Mouse (Mus musculus) neural tube, embryonic 15.5 days (tissue): ENCODE data around the gene Ubxn6. TPM values are rescaled to one million over a fixed set of nuclear protein-coding genes. Genes with fewer than 3 reads are reported as not detected.
"Not testable (repeated sequence)": the region's sequence is repeated elsewhere in the genome, so short reads cannot be mapped to it uniquely, and the experiment has no call there.

Experiments
- ATAC-seq: fragments of 200-750 bp; cut with Nextera tagmentation; 2 replicates; pipeline ENCODE4 v1.8.0; 2017; ENCODE audit warnings: mild to moderate bottlenecking, moderate TSS enrichment, moderate library complexity; ENCODE audit not compliant: low FRiP score
- H3K27ac ChIP-seq: fragments of 300-500 bp; sonication (generic); replicated peaks from 2 replicates; pipeline ENCODE4 v1.5.1; 2015; ENCODE audit warnings: mild to moderate bottlenecking, inconsistent platforms
- H3K27me3 ChIP-seq: fragments of 300-500 bp; sonication (generic); replicated peaks from 2 replicates; pipeline ENCODE4 v1.6.1; 2015; ENCODE audit warnings: inconsistent platforms
- H3K36me3 ChIP-seq: fragments of 300-500 bp; sonication (generic); 2 replicates; pipeline ENCODE4 v1.6.1; 2015; ENCODE audit warnings: inconsistent platforms
- H3K4me1 ChIP-seq: fragments of 300-500 bp; sonication (generic); 2 replicates; pipeline ENCODE4 v1.6.1; 2015; ENCODE audit warnings: inconsistent platforms
- H3K4me2 ChIP-seq: fragments of 300-500 bp; sonication (generic); 2 replicates; pipeline ENCODE4 v1.6.1; 2015; ENCODE audit warnings: inconsistent platforms, mild to moderate bottlenecking, moderate library complexity
- H3K4me3 ChIP-seq: fragments of 300-500 bp; sonication (generic); replicated peaks from 2 replicates; pipeline ENCODE4 v1.5.1; 2015; ENCODE audit warnings: mild to moderate bottlenecking, inconsistent platforms
- H3K9ac ChIP-seq: fragments of 300-500 bp; sonication (generic); replicated peaks from 2 replicates; pipeline ENCODE4 v1.6.1; 2015; ENCODE audit warnings: mild to moderate bottlenecking, inconsistent platforms
- H3K9me3 ChIP-seq: fragments of 300-500 bp; sonication (generic); replicated peaks from 2 replicates; pipeline ENCODE4 v1.6.1; 2016; ENCODE audit warnings: inconsistent platforms
- WGBS: fragments of 180-500 bp; shearing (Covaris S2); methylation state at CpG from one replicate; pipeline ENCODE4 v1.1.7; 2015; ENCODE audit warnings: mixed read lengths; 5-methylcytosine and 5-hydroxymethylcytosine counted together
- polyA plus RNA-seq: library from polyadenylated mRNA; unstranded; fragments of >200 nt; fragmentation: Nextera tagmentation; extraction: Ambion mirVana; gene quantifications from 2 replicates; pipeline ENCODE4 v1.2.1, GENCODE M21; 2015

Ubxn6 gene
- polyA plus RNA-seq, 1 experiment from 2014 or later = 79.4 TPM

- Histone ChIP-seq H3K4me1 (no peaks in the 10 kb centered on the region), H3K36me3 (no peaks in the 10 kb centered on the region), H3K9me3 (no peaks in the 10 kb centered on the region), H3K4me2 (no peak overlapping the region), H3K4me3 (no peak overlapping the region), H3K9ac (no peak overlapping the region), H3K27ac (no peak overlapping the region), H3K27me3 (no peaks in the 10 kb centered on the region)
- WGBS = 49% methylated on average over 4 of the region's 4 CpGs
- ATAC-seq = no peak
These were observed 35.7 kb upstream of the Ubxn6 start for GRCm38 (mm10) chr17:56110571-56110970.

- ATAC-seq = no peak
- no peaks in the 10 kb centered on the region for H3K36me3 ChIP-seq
- H3K4me3 ChIP-seq = no peak within 1 kb of the TSS
- no peaks in the 10 kb centered on the region for H3K9me3 ChIP-seq
- no peak within 1 kb of the TSS for H3K27ac ChIP-seq
- 56% methylated on average over 10 of the region's 10 CpGs for WGBS
- H3K4me2 ChIP-seq = no peak within 1 kb of the TSS
- H3K9ac ChIP-seq = no peak within 1 kb of the TSS
- no peaks in the 10 kb centered on the region for H3K4me1 ChIP-seq
- H3K27me3 ChIP-seq = no peaks in the 10 kb centered on the region
These were observed 34.6 kb upstream of the Ubxn6 start, which contains the start of gene Plin4 for GRCm38 (mm10) chr17:56109219-56110051. Gene Plin4 (minus strand): TSS chr17:56109803.

- Histone ChIP-seq H3K27ac (no peak overlapping the region), H3K9me3 (no peaks in the 10 kb centered on the region), H3K9ac (no peak overlapping the region), H3K36me3 (peaks cover 5% of the 10 kb centered on the region), H3K4me2 (no peak overlapping the region), H3K4me3 (no peak overlapping the region), H3K4me1 (no peaks in the 10 kb centered on the region), H3K27me3 (no peaks in the 10 kb centered on the region)
- 85% methylated on average over 6 of the region's 6 CpGs for WGBS
- no peak for ATAC-seq
These were observed 33.7 kb upstream of the Ubxn6 start for GRCm38 (mm10) chr17:56108334-56109044.

GRCm38 (mm10) chr17:56107736-56108135 is 32.9 kb upstream of the Ubxn6 start:
- H3K9ac ChIP-seq = no peak overlapping the region
- WGBS = 64% methylated on average over 2 of the region's 2 CpGs

GRCm38 (mm10) chr17:56106981-56107380 is 32.2 kb upstream of the Ubxn6 start:
- no peaks in the 10 kb centered on the region for H3K9me3 ChIP-seq
- no peak overlapping the region for H3K4me2 ChIP-seq
- no peak overlapping the region for H3K27ac ChIP-seq
- no peak overlapping the region for H3K4me3 ChIP-seq
- no peaks in the 10 kb centered on the region for H3K4me1 ChIP-seq
- 79% methylated on average over 4 of the region's 4 CpGs for WGBS
- ATAC-seq = no peak
- H3K36me3 ChIP-seq = peaks cover 21% of the 10 kb centered on the region
- H3K27me3 ChIP-seq = no peaks in the 10 kb centered on the region
- H3K9ac ChIP-seq = no peak overlapping the region

More at GRCm38 (mm10) chr17:56107736-56108135, 32.9 kb upstream of the Ubxn6 start:
- no peak overlapping the region for H3K4me3 ChIP-seq
- peaks cover 13% of the 10 kb centered on the region for H3K36me3 ChIP-seq
- no peaks in the 10 kb centered on the region for H3K27me3 ChIP-seq
- H3K9me3 ChIP-seq = no peaks in the 10 kb centered on the region
- ATAC-seq = no peak
- H3K4me1 ChIP-seq = no peaks in the 10 kb centered on the region
- H3K4me2 ChIP-seq = no peak overlapping the region
- H3K27ac ChIP-seq = no peak overlapping the region

GRCm38 (mm10) chr17:56106436-56106835 is 31.6 kb upstream of the Ubxn6 start:
- peaks cover 25% of the 10 kb centered on the region for H3K36me3 ChIP-seq
- ATAC-seq, H3K27me3 ChIP-seq, H3K9me3 ChIP-seq, H3K4me1 ChIP-seq, H3K4me2 ChIP-seq, H3K27ac ChIP-seq, H3K4me3 ChIP-seq, H3K9ac ChIP-seq: not testable (repeated sequence)
- WGBS = 98% methylated on average over 4 of the region's 4 CpGs

GRCm38 (mm10) chr17:56104821-56105220 is 30.0 kb upstream of the Ubxn6 start:
- peaks cover 41% of the 10 kb centered on the region for H3K36me3 ChIP-seq
- not testable (repeated sequence) for H3K4me1 ChIP-seq, H3K4me3 ChIP-seq, H3K4me2 ChIP-seq, ATAC-seq, H3K9ac ChIP-seq, H3K27ac ChIP-seq, H3K27me3 ChIP-seq, H3K9me3 ChIP-seq
- 87% methylated on average over 2 of the region's 5 CpGs for WGBS

- no peak for ATAC-seq
- Histone ChIP-seq H3K27me3 (no peaks in the 10 kb centered on the region), H3K9ac (no peak overlapping the region), H3K36me3 (peaks cover 52% of the 10 kb centered on the region), H3K27ac (no peak overlapping the region), H3K4me1 (no peaks in the 10 kb centered on the region), H3K4me2 (no peak overlapping the region), H3K4me3 (no peak overlapping the region), H3K9me3 (no peaks in the 10 kb centered on the region)
- 98% methylated on average over 8 of the region's 8 CpGs for WGBS
These were observed 28.8 kb upstream of the Ubxn6 start for GRCm38 (mm10) chr17:56103465-56104285.

- ATAC-seq = no peak
- H3K9ac ChIP-seq = no peak overlapping the region
- H3K36me3 ChIP-seq = peaks cover 59% of the 10 kb centered on the region
- H3K4me1 ChIP-seq = no peaks in the 10 kb centered on the region
- WGBS = 95% methylated on average over 9 of the region's 9 CpGs
- H3K27me3 ChIP-seq = no peaks in the 10 kb centered on the region
- H3K4me3 ChIP-seq = no peak overlapping the region
- no peak overlapping the region for H3K4me2 ChIP-seq
- no peak overlapping the region for H3K27ac ChIP-seq
- H3K9me3 ChIP-seq = no peaks in the 10 kb centered on the region
These were observed 28.1 kb upstream of the Ubxn6 start for GRCm38 (mm10) chr17:56102927-56103326.

- peaks cover 67% of the 10 kb centered on the region for H3K36me3 ChIP-seq
These were observed 27.3 kb upstream of the Ubxn6 start for GRCm38 (mm10) chr17:56102158-56102557.

GRCm38 (mm10) chr17:56100811-56101210 is 26.0 kb upstream of the Ubxn6 start:
- ATAC-seq = no peak
- no peaks in the 10 kb centered on the region for H3K27me3 ChIP-seq
- H3K4me3 ChIP-seq = no peak overlapping the region
- no peak overlapping the region for H3K9ac ChIP-seq
- no peak overlapping the region for H3K4me2 ChIP-seq
- 90% methylated on average over 3 of the region's 3 CpGs for WGBS
- H3K27ac ChIP-seq = no peak overlapping the region
- H3K4me1 ChIP-seq = no peaks in the 10 kb centered on the region
- H3K36me3 ChIP-seq = peaks cover 81% of the 10 kb centered on the region
- no peaks in the 10 kb centered on the region for H3K9me3 ChIP-seq

More at GRCm38 (mm10) chr17:56102158-56102557, 27.3 kb upstream of the Ubxn6 start:
- H3K4me3 ChIP-seq = no peak overlapping the region
- 93% methylated on average over 5 of the region's 5 CpGs for WGBS
- H3K27ac ChIP-seq = no peak overlapping the region
- no peaks in the 10 kb centered on the region for H3K27me3 ChIP-seq
- no peaks in the 10 kb centered on the region for H3K9me3 ChIP-seq
- H3K9ac ChIP-seq = no peak overlapping the region
- no peak for ATAC-seq
- no peak overlapping the region for H3K4me2 ChIP-seq
- no peaks in the 10 kb centered on the region for H3K4me1 ChIP-seq
